Mouse (Mus musculus) midbrain, embryonic 16.5 days (tissue): Measurements from ENCODE around the gene Ehd4. TPM values are rescaled to one million over a fixed set of nuclear protein-coding genes. Genes with fewer than 3 reads are reported as not detected.

Experiments
- ATAC-seq: fragments of 200-750 bp; cut with Nextera tagmentation; 2 replicates; pipeline ENCODE4 v1.8.0; 2017; ENCODE audit warnings: moderate TSS enrichment
- H3K27ac ChIP-seq: fragments of 300-500 bp; sonication (generic); 2 replicates; pipeline ENCODE4 v1.5.1; 2014; ENCODE audit warnings: mild to moderate bottlenecking, low read length, mixed read lengths
- H3K27me3 ChIP-seq: fragments of 300-500 bp; sonication (generic); 2 replicates; pipeline ENCODE4 v1.6.1; 2014; ENCODE audit warnings: low read depth, low read length, mixed read lengths; ENCODE audit not compliant: control insufficient read depth, insufficient read depth
- H3K36me3 ChIP-seq: fragments of 300-500 bp; sonication (generic); 2 replicates; pipeline ENCODE4 v1.6.1; 2014; ENCODE audit warnings: mild to moderate bottlenecking, low read length, moderate library complexity, mixed read lengths; ENCODE audit not compliant: control insufficient read depth, insufficient read depth
- H3K4me1 ChIP-seq: fragments of 300-500 bp; sonication (generic); 2 replicates; pipeline ENCODE4 v1.6.1; 2014; ENCODE audit warnings: mild to moderate bottlenecking, low read length, mixed read lengths; ENCODE audit not compliant: control insufficient read depth, insufficient read depth
- H3K4me2 ChIP-seq: fragments of 300-500 bp; sonication (generic); 2 replicates; pipeline ENCODE4 v1.6.1; 2014; ENCODE audit warnings: mild to moderate bottlenecking, low read length, mixed read lengths
- H3K4me3 ChIP-seq: fragments of 300-500 bp; sonication (generic); 2 replicates; pipeline ENCODE4 v1.5.1; 2014; ENCODE audit warnings: low read depth, mild to moderate bottlenecking, low read length, moderate library complexity, mixed read lengths
- H3K9ac ChIP-seq: fragments of 300-500 bp; sonication (generic); 2 replicates; pipeline ENCODE4 v1.6.1; 2014; ENCODE audit warnings: low read depth, low read length, mixed read lengths
- H3K9me3 ChIP-seq: fragments of 300-500 bp; sonication (generic); replicated peaks from 2 replicates; pipeline ENCODE4 v1.6.1; 2014; ENCODE audit warnings: mild to moderate bottlenecking, low read length, mixed read lengths; ENCODE audit not compliant: control insufficient read depth, poor library complexity, severe bottlenecking
- WGBS: fragments of 180-500 bp; shearing (Covaris S2); extraction: QIAGEN DNeasy Blood & Tissue Kit; methylation state at CpG from one replicate; pipeline ENCODE4 v1.1.7; 2014; 5-methylcytosine and 5-hydroxymethylcytosine counted together
- polyA plus RNA-seq: library from polyadenylated mRNA; unstranded; fragments of >200 nt; fragmentation: Nextera tagmentation; extraction: Ambion mirVana; gene quantifications from 2 replicates; pipeline ENCODE4 v1.2.1, GENCODE M21; 2015

The Ehd4 gene
- polyA plus RNA-seq, 1 experiment from 2014 or later = 11.5 TPM

GRCm38 (mm10) chr2:120170726-120171125 lies 16.3 kb upstream of the Ehd4 start:
- Histone ChIP-seq H3K4me2 (no peak overlapping the region), H3K9me3 (no peaks in the 10 kb centered on the region), H3K4me3 (no peak overlapping the region), H3K27me3 (no peaks in the 10 kb centered on the region; the same call in 1 of the 2 replicates), H3K9ac (no peak overlapping the region), H3K4me1 (no peaks in the 10 kb centered on the region), H3K27ac (no peak overlapping the region), H3K36me3 (no peaks in the 10 kb centered on the region)
- 32% methylated on average over 1 of the region's 1 CpGs for WGBS
- ATAC-seq = no peak

GRCm38 (mm10) chr2:120169382-120169781 lies 15.0 kb upstream of the Ehd4 start:
- Histone ChIP-seq H3K27ac (no peak overlapping the region), H3K9ac (no peak overlapping the region), H3K27me3 (no peaks in the 10 kb centered on the region; the same call in 1 of the 2 replicates), H3K4me3 (no peak overlapping the region), H3K9me3 (no peaks in the 10 kb centered on the region), H3K4me2 (no peak overlapping the region), H3K4me1 (no peaks in the 10 kb centered on the region), H3K36me3 (no peaks in the 10 kb centered on the region)
- no peak for ATAC-seq
- 90% methylated on average over 3 of the region's 3 CpGs for WGBS

GRCm38 (mm10) chr2:120167763-120168162 lies 13.4 kb upstream of the Ehd4 start:
- no peak overlapping the region for H3K27ac ChIP-seq
- WGBS = 87% methylated on average over 8 of the region's 8 CpGs
- no peak overlapping the region for H3K4me2 ChIP-seq
- H3K4me3 ChIP-seq = no peak overlapping the region
- no peaks in the 10 kb centered on the region for H3K36me3 ChIP-seq
- H3K9ac ChIP-seq = no peak overlapping the region
- no peak for ATAC-seq
- no peaks in the 10 kb centered on the region for H3K4me1 ChIP-seq
- no peaks in the 10 kb centered on the region for H3K27me3 ChIP-seq
- no peaks in the 10 kb centered on the region for H3K9me3 ChIP-seq

DNA sequence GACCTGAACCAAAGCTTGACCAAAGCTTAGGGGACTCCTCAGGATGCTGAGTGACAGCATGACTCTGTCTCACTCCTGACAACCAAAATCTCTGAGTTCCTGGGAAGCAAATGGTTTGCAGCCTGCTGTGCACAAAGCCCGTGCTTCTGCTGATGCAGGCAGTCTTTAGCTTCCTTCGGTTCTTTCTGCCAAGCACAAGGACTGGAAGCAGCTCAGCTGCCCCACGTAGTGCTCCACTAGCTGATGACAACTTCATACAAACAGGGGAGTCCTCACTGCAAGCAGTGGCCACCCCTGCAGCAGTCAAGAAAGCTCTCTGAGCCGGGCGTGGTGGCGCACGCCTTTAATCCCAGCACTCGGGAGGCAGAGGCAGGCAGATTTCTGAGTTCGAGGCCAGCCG lies 11.1 kb upstream of the Ehd4 start:
- no peak overlapping the region for H3K9ac ChIP-seq
- WGBS = 84% methylated on average over 10 of the region's 10 CpGs
- H3K27ac ChIP-seq = no peak overlapping the region
- no peaks in the 10 kb centered on the region for H3K4me1 ChIP-seq
- no peaks in the 10 kb centered on the region for H3K27me3 ChIP-seq
- H3K36me3 ChIP-seq = no peaks in the 10 kb centered on the region
- no peak for ATAC-seq
- no peak overlapping the region for H3K4me3 ChIP-seq
- no peaks in the 10 kb centered on the region for H3K9me3 ChIP-seq
- no peak overlapping the region for H3K4me2 ChIP-seq

DNA sequence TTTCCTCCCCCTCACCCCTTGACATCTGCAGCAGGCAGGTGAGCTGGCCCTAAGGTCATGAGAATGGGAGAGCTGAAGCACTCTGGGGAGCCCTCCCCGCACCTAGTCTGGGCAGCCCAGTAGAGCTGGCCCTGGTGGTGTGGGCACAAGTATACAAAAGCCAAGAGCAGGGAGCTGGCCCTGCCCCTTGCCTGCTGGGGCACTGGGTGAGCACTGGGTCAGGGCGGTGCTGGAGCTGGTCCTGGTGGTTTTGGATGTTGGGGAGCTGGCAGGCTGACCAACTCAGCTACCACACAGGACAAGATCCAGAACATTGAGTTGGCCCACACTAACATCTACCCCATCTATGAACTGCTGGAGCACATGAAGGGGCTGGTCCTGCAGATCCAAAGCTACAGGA lies 5.0 kb upstream of the Ehd4 start:
- Histone ChIP-seq H3K9me3 (no peaks in the 10 kb centered on the region), H3K27me3 (no peaks in the 10 kb centered on the region), H3K27ac (no peak overlapping the region), H3K4me3 (no peak overlapping the region), H3K4me1 (0 out of 2 replicates have a peak, but pooled peaks cover 2% of the 10 kb centered on the region), H3K36me3 (no peaks in the 10 kb centered on the region), H3K9ac (no peak overlapping the region), H3K4me2 (no peak overlapping the region)
- WGBS = 91% methylated on average over 2 of the region's 2 CpGs
- ATAC-seq = no peak

DNA sequence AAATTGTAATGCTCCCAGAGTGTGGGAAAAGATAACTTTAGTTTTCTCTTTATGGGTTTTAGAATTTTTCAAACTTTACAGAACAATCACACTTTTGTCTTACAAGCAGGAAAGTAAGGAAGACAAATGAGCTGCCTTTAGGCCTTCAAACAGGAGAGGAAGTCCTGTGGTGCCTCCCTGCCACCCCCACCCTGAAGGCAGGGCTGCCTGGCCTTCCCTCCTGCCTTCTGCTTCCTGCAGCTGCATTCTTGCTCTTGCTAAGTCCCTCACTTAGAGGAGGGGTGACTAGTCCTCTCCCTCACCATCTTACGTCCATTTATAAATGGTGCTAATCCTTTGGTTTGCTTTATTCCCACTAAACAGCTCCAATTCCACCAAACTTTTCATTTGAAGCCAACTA lies 4.4 kb upstream of the Ehd4 start:
- H3K36me3 ChIP-seq = no peaks in the 10 kb centered on the region
- no peak overlapping the region for H3K9ac ChIP-seq
- 29% methylated on average over 1 of the region's 1 CpGs for WGBS

DNA sequence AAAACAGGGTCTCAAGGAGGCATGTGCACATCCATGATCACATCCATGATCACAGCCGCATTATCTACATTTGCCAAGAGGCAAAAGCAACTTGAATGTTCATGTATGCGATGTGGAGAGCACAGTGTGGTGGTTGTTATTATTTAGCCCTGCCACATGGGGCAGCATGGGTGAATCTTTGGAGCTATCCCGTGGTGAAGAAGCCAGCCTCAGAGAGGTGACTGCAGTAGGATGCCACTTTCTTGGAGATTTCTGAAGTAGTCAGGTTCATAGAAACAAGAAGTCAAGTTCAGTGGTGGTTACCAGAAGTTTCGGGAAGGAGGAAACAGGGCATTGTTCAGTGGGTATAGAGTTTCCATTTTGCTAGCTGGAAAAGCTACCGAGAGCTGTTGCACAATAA lies 3.6 kb upstream of the Ehd4 start:
- Histone ChIP-seq H3K27ac (no peak overlapping the region), H3K4me1 (peaks cover 8% of the 10 kb centered on the region; the same call in 1 of the 2 replicates), H3K9me3 (no peaks in the 10 kb centered on the region), H3K36me3 (no peaks in the 10 kb centered on the region), H3K27me3 (no peaks in the 10 kb centered on the region), H3K9ac (no peak overlapping the region), H3K4me2 (no peak overlapping the region), H3K4me3 (no peak overlapping the region)
- WGBS = 57% methylated on average over 5 of the region's 5 CpGs
- no peak for ATAC-seq

More for the DNA sequence above, 4.4 kb upstream of the Ehd4 start:
- Histone ChIP-seq H3K4me2 (no peak overlapping the region), H3K9me3 (no peaks in the 10 kb centered on the region), H3K4me1 (peaks cover 3% of the 10 kb centered on the region; the same call in 1 of the 2 replicates), H3K27me3 (no peaks in the 10 kb centered on the region), H3K27ac (no peak overlapping the region), H3K4me3 (no peak overlapping the region)
- no peak for ATAC-seq

GRCm38 (mm10) chr2:120157606-120158005 lies 3.2 kb upstream of the Ehd4 start:
- H3K4me1 ChIP-seq = peaks cover 8% of the 10 kb centered on the region; the same call in 1 of the 2 replicates
- H3K4me2 ChIP-seq = no peak overlapping the region
- no peaks in the 10 kb centered on the region for H3K9me3 ChIP-seq
- no peaks in the 10 kb centered on the region for H3K36me3 ChIP-seq
- no peak overlapping the region for H3K4me3 ChIP-seq
- no peaks in the 10 kb centered on the region for H3K27me3 ChIP-seq
- ATAC-seq = no peak
- H3K27ac ChIP-seq = no peak overlapping the region
- no peak overlapping the region for H3K9ac ChIP-seq
- 70% methylated on average over 2 of the region's 2 CpGs for WGBS

DNA sequence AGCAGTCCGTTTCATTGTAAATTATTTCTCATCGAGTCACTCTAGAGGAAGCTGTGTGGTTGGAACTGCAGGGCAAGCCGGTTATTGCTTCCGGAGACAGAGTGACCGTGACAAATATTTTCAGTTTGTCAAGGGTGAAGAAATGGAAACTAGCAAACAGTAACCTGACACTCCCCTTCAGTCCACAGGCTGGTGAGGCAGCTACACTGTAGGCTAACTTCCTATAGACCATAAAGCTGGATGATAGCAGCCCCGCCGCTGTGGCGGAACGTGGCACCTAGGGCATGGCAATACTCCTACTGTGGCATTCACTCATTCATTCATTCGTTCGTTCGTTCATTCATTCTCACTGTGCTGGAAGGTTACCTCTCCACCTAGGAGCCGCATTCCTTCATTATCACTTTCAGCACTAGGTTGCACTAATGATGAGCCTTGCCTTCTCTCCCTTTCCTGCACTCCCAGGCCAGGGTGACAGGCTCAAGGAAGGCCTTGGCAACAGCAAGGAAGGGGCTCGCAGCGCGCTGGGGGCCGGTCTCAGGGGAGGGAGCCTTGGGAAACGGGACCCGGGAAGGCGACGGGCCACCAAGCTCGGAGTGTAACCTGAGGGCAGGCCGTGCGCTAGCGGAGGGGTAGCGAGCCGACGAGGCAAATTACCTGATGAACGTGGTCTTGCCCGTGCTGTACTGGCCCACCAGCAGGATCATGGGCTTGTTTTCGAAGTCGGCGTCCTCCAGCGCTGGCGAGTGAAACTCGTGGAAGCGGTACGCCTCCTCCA lies 633 bp downstream of the Ehd4 start:
- ATAC-seq = peak; percentile 43
- Histone ChIP-seq H3K4me3 (peak overlapping the region; percentile 79), H3K9ac (peak overlapping the region; percentile 68), H3K27me3 (no peaks in the 10 kb centered on the region), H3K9me3 (no peaks in the 10 kb centered on the region), H3K36me3 (no peaks in the 10 kb centered on the region), H3K27ac (no peak overlapping the region), H3K4me1 (peaks cover 8% of the 10 kb centered on the region; the same call in 1 of the 2 replicates), H3K4me2 (peak overlapping the region; percentile 99)
- WGBS = 5% methylated on average over 38 of the region's 38 CpGs
